Mouse (Mus musculus) lung, postnatal 14 days (tissue): Measurements from ENCODE around the gene Dennd1a.

ENCODE experiments used
- DNase-seq: peaks from one replicate; pipeline ENCODE4 v3.0.0; 2021

Gene Dennd1a

GRCm38 (mm10) chr2:38221461-38221860 lies 65.7 kb downstream of the Dennd1a start:
- DNase-seq, result no peak

GRCm38 (mm10) chr2:38220687-38221435 lies 66.3 kb downstream of the Dennd1a start:
- DNase-seq, result no peak

GRCm38 (mm10) chr2:38219666-38220065 lies 67.5 kb downstream of the Dennd1a start:
- DNase-seq, result no peak

- DNase-seq, result no peak
These were observed 74.1 kb downstream of the Dennd1a start for GRCm38 (mm10) chr2:38213041-38213440.

- DNase-seq, result no peak
These were observed 75.8 kb downstream of the Dennd1a start for GRCm38 (mm10) chr2:38211426-38211825.

GRCm38 (mm10) chr2:38207752-38208151 lies 79.4 kb downstream of the Dennd1a start:
- no peak for DNase-seq

GRCm38 (mm10) chr2:38205281-38205680 lies 81.9 kb downstream of the Dennd1a start:
- DNase-seq, result no peak

GRCm38 (mm10) chr2:38204696-38205095 lies 82.5 kb downstream of the Dennd1a start:
- DNase-seq, result no peak

- no peak for DNase-seq
These were observed 89.1 kb downstream of the Dennd1a start for GRCm38 (mm10) chr2:38198072-38198471.

- peak; percentile 6 for DNase-seq
These were observed 90.8 kb downstream of the Dennd1a start for GRCm38 (mm10) chr2:38196199-38197060.

- no peak for DNase-seq
These were observed 95.2 kb downstream of the Dennd1a start for GRCm38 (mm10) chr2:38192007-38192406.

GRCm38 (mm10) chr2:38191601-38192000 lies 95.6 kb downstream of the Dennd1a start:
- no peak for DNase-seq

- peak; percentile 11 for DNase-seq
These were observed 100.8 kb downstream of the Dennd1a start for GRCm38 (mm10) chr2:38186438-38186837.

GRCm38 (mm10) chr2:38184977-38185376 lies 102.2 kb downstream of the Dennd1a start:
- DNase-seq, result no peak

GRCm38 (mm10) chr2:38183881-38184280 lies 103.3 kb downstream of the Dennd1a start:
- no peak for DNase-seq

GRCm38 (mm10) chr2:38182283-38182682 lies 104.9 kb downstream of the Dennd1a start:
- no peak for DNase-seq

GRCm38 (mm10) chr2:38177583-38177978 lies 109.6 kb downstream of the Dennd1a start:
- DNase-seq, result no peak

GRCm38 (mm10) chr2:38176870-38177582 lies 110.2 kb downstream of the Dennd1a start:
- no peak for DNase-seq

- no peak for DNase-seq
These were observed 111.9 kb downstream of the Dennd1a start for GRCm38 (mm10) chr2:38175276-38175675.

- DNase-seq, result peak; percentile 6
These were observed 118.6 kb downstream of the Dennd1a start for GRCm38 (mm10) chr2:38168606-38169005.

GRCm38 (mm10) chr2:38165966-38166365 lies 121.2 kb downstream of the Dennd1a start:
- no peak for DNase-seq

GRCm38 (mm10) chr2:38164326-38165035 lies 122.7 kb downstream of the Dennd1a start:
- DNase-seq, result peak; percentile 10

- no peak for DNase-seq
These were observed 124.7 kb downstream of the Dennd1a start for GRCm38 (mm10) chr2:38162486-38162885.
